Mouse (Mus musculus): ENCODE data around the gene Reck.

Gene Reck

GRCm38 (mm10) chr4:43964951-43965684, 89.8 kb downstream of the Reck start:
- in situ Hi-C loops (cut with MboI; ENCODE audit: unreplicated experiment in 2 of 2): loop anchor here in 1 of 2 experiments (10.0 kb wide), 1 partner anchor 510 kb away; the partner anchor contains the start of gene Cd72

- in situ Hi-C loops (cut with MboI; ENCODE audit: unreplicated experiment in 2 of 2): loop anchor here in 1 of 2 experiments (10.0 kb wide), 1 partner anchor 511 kb away; the partner anchor contains the start of gene Cd72
Measured at GRCm38 (mm10) chr4:43965856-43966535, 90.7 kb downstream of the Reck start.

DNA sequence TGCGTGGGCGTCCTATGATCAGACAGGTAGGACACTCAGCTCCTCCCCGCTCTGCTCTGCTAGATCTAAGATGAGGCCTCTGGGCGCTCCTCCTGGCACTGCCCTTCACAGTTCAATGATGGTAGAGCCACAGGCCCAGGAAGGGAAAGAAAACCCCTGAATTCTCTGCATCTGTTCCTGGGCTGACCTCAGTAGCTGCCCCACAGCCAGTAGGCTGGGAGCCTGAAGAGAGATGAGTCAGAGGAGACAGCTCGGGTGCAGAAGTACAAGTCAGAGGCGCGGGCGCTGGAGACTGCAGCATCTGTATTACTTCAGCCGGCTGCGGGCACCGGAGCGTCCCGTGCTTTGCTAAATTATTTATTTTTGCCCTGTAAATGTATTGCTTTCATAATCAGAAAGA, 93.3 kb downstream of the Reck start:
- in situ Hi-C loops (cut with MboI; ENCODE audit: unreplicated experiment in 2 of 2): loop anchor here in 1 of 2 experiments (10.0 kb wide), 1 partner anchor 514 kb away; the partner anchor contains the start of gene Cd72

DNA sequence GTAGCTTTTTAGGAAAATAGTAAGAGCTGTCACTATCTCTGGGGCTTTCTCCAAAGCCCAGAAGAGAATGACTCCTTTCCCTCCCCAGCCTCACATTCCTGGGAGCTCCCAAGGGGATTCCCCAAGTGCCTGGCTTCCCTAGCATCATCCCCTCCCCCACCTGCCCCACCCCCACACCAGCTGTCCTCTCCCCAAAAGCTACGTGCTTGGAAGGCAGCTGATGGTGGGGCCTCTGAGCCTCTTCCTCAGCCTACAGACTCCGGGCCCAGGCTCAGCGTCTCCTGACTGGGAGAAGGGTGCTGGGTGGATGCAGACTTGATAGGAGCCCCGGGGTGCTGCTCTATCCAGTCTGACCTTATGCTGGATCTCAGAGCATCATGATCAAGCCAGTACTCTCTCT, 94.0 kb downstream of the Reck start:
- in situ Hi-C loops (cut with MboI; ENCODE audit: unreplicated experiment in 2 of 2): loop anchor here in 1 of 2 experiments (10.0 kb wide), 1 partner anchor 515 kb away; the partner anchor contains the start of gene Cd72

DNA sequence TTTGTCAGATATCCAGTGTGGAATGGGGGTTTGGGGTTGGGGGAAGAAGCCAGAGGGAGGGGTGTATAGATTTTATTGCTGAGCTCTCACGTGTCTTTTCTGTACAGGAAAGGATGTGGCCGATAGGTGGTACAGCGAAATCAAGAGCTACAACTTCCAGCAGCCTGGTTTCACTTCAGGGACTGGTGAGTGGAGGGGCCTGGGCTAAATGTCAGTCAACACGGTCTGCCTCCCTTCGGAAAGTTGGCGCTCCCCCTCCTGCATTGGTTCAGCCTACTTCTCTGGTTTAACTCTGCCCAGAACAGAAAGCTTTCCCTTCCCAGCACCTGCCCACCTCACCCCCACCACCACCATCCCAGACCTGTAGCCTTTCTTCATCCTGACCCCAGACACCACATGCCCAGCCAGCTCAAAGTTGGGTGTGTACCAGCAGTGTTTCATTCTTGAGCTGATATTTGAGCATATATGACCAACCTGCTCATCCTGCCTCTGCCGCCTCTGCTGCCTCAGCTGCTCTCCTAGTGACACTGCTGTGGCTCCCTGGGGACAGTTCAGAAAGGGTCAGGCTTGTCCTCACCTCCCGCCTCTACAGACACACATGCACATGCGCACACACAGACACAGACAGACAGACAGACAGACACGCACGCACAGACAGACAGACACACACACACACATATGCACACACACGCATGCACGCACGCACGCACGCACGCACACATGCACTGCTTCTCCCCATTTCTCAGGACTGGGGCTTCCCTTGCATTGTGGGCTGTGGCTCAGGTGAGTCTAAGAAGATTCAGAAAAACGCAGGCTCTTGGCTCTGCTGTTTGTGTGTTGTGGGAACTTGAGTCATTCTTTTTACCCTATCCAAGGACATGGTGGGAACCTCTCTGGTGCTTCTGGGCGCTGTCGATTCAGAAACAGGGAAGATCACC, 95.3 kb downstream of the Reck start:
- in situ Hi-C loops (cut with MboI; ENCODE audit: unreplicated experiment in 2 of 2): no loop called here

GRCm38 (mm10) chr4:43971541-43972136, 96.3 kb downstream of the Reck start:
- in situ Hi-C loops (cut with MboI; ENCODE audit: unreplicated experiment in 2 of 2): no loop called here

DNA sequence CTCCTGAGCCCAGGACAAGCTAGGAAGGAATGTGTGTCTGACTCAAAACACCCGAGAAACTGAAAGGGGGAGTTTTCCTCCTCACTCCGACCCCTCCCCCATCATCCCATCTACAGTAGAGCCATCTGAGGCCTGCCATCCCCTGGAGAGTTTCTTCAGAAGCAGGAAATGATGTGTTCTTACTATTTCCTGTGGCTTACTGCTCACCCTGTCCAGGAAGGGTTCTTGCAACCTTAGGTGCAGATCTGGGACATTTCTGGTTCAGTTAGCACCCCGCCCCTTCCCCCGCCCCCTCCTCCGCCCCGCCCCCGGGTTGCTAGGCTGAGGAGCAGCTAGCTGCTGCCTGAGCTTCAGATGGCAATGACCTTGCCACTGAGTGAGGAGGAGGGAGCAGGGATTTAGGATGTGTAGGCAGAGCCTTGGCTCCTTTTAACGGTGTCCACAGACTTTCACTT, 96.8 kb downstream of the Reck start:
- in situ Hi-C loops (cut with MboI; ENCODE audit: unreplicated experiment in 2 of 2): no loop called here

DNA sequence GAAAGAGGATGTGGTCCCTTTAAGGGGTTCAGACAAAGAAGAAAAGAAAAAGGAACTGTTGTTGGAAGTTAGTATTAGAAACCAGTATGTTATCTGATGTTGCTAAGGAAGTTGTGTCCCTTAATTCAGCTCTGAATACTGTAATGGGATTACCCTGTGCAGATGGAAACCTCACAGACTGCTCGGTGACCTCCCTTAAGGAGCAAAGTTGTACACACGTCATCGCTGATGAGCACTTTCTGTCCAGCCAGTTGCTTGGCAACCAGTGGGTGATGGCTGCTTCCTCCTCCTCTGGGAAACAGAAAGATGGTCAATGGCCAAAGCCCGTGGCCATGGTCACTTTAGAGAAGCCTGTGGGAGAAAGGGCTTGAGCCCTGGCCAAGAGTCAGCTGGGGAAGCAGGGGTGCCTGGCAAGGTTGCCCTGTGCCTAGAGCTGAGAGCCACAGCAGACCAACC, 98.2 kb downstream of the Reck start:
- in situ Hi-C loops (cut with MboI; ENCODE audit: unreplicated experiment in 2 of 2): no loop called here

- in situ Hi-C loops (cut with MboI; ENCODE audit: unreplicated experiment in 2 of 2): loop anchor here in 1 of 2 experiments (25.0 kb wide), 1 partner anchor 238 kb away; the partner anchor contains the start of genes Hrct1 and Spaar
Measured at GRCm38 (mm10) chr4:43974914-43975616, 99.7 kb downstream of the Reck start.

DNA sequence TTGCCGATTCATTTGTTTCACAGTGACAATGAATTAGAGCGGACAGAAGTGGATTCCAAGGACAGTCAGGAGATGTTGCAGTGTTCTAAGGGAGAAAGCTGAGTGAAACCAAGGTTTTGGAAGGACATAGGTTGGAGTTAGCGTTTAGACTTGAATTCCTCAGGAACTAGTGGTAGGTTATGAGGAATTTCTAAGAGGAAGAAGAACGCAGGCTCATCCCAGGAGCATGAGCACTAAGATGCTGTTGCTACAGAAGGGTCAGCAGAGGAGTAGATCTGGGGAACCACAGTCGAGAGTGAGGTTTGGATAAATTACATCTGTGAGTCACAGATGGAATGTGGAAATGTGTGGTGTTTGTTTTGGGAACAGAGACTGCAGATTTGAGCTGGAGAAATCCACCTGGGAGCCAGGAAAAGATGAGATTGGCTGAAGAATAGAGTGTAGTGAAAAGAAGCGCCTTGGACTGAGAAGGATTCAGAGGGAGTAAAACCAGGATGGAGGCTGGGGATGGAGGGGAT, 101.0 kb downstream of the Reck start:
- in situ Hi-C loops (cut with MboI; ENCODE audit: unreplicated experiment in 2 of 2): loop anchor here in 1 of 2 experiments (25.0 kb wide), 1 partner anchor 239 kb away; the partner anchor contains the start of genes Hrct1 and Spaar

GRCm38 (mm10) chr4:43978521-43979443, 103.5 kb downstream of the Reck start:
- in situ Hi-C loops (cut with MboI; ENCODE audit: unreplicated experiment in 2 of 2): loop anchor here in 1 of 2 experiments (25.0 kb wide), 1 partner anchor 241 kb away; the partner anchor contains the start of genes Hrct1 and Spaar

DNA sequence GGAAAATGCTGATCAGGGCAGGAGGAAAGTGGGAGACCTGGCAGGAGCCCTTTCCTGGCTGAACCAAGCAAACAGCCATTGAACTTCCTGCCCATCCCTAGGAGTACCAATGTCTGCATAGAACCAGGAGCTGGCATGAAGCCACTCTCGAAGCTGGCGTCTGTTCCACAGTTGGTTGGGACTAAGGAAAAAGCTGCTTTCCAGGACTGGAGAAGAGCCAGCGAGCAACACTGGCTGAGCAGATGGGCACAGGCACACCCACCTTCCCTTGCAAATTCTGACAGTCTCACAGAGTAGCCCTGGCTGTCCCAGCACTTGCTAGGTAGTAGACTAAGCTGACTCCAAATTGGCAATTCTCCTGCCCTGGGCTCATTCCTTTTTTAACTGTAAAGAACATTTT, 104.4 kb downstream of the Reck start:
- in situ Hi-C loops (cut with MboI; ENCODE audit: unreplicated experiment in 2 of 2): loop anchor here (5.0 to 25.0 kb wide), 2 partner anchors 52 to 242 kb away; partner anchors contain the start of genes Hrct1 (in 1 of the 2) and Spaar (in 1 of the 2)

- in situ Hi-C loops (cut with MboI; ENCODE audit: unreplicated experiment in 2 of 2): loop anchor here (5.0 to 25.0 kb wide), 2 partner anchors 53 to 243 kb away; partner anchors contain the start of genes Hrct1 (in 1 of the 2) and Spaar (in 1 of the 2)
Measured at GRCm38 (mm10) chr4:43980236-43980635, 104.9 kb downstream of the Reck start.

DNA sequence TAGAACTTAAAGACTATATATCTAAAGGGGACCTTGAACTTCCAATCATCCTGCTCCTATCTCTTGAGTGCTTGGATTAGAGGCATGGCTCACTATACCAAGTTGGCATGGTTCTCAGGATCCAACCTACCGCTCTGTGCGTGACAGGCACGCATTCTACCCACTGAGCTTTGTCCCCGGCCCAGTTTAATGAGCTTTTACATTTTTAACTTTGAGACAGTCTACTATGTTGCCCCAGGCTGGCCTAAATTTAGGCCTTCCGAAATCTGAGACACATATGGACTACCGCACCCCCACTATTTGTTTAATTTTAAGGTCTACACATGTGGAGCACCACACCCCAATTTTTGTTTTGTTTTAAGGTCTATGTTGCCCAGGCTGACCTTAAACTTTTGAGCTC, 105.5 kb downstream of the Reck start:
- in situ Hi-C loops (cut with MboI; ENCODE audit: unreplicated experiment in 2 of 2): loop anchor here (5.0 to 25.0 kb wide), 2 partner anchors 54 to 244 kb away; partner anchors contain the start of genes Hrct1 (in 1 of the 2) and Spaar (in 1 of the 2)

GRCm38 (mm10) chr4:43981251-43981650, 105.9 kb downstream of the Reck start:
- in situ Hi-C loops (cut with MboI; ENCODE audit: unreplicated experiment in 2 of 2): loop anchor here (5.0 to 25.0 kb wide), 2 partner anchors 54 to 244 kb away; partner anchors contain the start of genes Hrct1 (in 1 of the 2) and Spaar (in 1 of the 2)

DNA sequence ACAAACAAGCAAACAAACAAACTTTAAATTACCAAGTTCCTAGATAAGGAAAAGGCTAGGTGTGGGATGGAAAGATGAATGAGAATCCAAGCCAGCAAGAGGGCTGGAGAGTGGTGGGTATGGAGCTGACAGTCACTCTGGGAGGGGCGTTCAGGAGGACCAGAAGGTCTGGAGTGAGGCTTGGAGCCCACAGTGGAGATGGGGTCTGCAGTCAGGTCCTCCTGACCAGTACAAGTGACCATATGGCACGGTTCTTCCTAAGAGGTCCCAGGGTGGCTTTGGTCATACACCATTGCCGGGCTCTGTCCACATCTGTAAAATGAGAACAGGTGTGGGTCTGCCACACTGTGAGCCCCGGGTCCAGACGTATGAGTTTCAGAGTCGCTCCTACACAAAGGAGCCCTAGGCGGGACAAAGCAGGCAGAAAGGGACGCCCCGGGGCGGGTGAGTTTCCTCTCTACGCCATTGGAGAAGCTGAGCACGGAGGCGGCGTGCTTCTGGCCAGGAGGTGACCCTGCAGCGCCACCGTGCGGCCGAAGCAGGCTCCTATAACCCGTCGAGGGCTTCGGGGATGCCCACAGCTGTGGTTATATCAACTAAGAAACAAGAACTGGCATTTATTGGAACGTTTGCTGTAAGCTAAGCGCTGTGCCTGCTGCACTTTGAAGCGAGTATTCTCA, 106.9 kb downstream of the Reck start:
- in situ Hi-C loops (cut with MboI; ENCODE audit: unreplicated experiment in 2 of 2): loop anchor here (5.0 to 25.0 kb wide), 2 partner anchors 55 to 245 kb away; partner anchors contain the start of genes Hrct1 (in 1 of the 2) and Spaar (in 1 of the 2)

Measured in v-Abl transformed pro-B cells (cell line).